Mouse (Mus musculus) CD4-positive, CD25-positive, alpha-beta regulatory T cell, adult 2 months (primary cell): Measurements from ENCODE around the gene Kat2a.
A peak's percentile ranks its signal among the peaks of the same experiment; 100 is the strongest.

Source experiments
- DNase-seq: peaks from one replicate; pipeline ENCODE4 v3.0.0-alpha.2; 2012; ENCODE audit warnings: low read depth, low spot score

Kat2a gene

DNA sequence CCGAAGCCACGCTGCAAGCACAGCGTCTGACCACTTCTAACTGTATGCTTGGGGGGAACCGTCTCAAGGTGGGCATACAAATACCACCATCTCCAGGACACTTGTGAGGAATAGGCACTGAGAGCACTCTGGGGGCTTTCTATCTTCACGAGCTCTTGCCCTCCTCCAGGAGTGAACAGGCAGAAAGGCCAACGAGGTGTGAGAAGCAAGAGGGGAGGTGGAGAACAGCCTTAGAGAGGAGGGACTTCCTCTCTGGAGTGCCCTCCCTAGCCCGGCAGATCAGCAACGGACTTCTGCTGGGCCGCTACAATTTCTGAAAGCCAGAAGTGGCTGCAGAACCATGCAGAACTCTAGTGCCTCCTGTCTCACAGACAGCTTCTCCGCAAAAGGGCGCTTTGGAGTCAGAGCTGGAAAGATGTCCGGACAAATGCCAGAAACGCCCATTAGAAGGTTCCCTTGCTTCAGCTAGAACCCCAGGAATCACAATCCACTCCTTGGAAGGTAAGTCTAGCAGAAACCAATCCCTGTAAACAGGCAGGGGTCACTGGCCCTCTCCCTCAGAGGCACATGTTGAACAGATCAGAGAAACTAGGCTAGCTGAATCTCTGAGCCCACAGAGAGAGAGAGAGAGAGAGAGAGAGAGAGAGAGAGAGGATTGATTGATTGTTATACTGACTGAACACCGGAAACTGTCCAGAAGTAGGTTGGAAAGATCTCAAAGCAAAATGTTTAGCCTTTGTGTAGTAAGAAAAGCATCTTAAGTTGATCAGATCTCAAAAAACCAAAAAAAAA, 23.9 kb upstream of the Kat2a start:
- peak; percentile 38 for DNase-seq

DNA sequence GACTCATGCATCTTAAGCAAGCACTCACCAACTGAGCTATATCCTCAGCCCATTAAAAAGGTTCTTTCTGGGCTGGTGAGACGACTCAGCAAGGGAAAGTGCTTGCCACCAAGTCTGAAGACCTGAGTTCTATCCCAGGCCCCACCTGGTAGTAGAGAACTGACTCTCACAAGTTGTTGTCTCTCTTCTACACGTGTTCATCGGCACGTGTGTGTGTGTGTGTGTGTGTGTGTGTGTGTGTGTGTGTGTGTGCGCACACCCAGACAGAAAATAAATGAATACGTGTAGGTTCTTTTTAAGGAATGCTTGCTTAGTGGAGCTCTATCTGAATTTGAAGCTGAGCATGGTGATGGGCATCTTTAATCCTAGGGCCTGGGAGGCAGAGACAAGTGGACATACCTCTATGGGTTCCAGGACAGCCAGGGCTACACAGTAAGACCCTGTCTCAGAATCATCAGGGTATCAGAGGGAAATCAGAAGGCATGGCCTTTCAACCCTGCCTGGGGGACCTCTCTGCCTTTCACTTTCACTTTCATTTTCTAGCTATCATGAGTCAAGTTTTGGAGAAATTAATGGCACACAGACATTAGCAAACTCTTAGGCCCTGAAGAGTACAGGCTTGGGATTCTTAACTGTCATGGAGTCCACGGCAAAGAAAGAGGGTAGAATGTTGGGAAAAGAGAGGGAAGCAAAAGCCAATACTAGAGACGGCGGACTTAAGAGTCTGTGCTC, 23.0 kb upstream of the Kat2a start:
- DNase-seq: peak; percentile 60

- no peak for DNase-seq
Measured at GRCm38 (mm10) chr11:100730477-100731205, 18.4 kb upstream of the Kat2a start.

DNA sequence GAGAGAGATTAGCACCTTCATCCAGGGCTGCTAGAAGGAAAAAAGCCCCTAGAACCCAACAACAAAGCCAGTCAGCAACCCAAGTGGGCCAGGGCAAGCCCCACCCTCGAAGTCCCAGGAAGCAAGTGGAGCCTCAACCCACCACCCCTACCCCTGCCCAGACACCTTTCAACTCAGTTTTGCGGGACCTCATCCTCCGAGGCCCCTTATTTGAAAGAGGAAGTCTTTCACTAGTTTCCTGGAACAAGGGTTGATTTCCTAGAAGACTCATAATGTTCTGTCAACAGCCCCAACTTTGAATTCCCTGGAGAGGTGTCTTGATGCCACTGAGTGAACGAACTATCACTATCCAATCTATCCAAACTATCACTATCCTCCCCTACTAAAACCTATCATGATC, 17.7 kb upstream of the Kat2a start:
- DNase-seq: peak; percentile 35

DNA sequence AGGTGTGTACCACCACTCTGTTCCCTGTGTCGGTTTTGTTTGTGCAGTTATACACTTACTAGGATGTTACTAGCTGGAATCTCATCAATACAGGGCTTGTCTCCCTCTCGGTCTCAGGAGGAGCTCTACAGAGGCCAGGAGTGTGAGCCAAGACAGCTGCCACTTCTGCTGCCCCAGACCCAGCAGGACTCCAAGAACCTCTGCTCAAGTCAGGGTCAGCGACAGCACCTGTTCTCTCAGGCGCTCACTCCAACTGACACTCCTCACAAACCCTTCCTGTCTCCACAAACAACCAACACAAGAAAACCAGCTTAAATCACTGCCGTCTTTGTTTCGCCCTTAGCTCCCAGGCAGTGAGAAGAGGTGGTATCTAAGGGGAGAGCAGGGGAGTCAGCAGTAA, 16.3 kb upstream of the Kat2a start:
- DNase-seq: no peak

GRCm38 (mm10) chr11:100727201-100727600, 14.9 kb upstream of the Kat2a start:
- DNase-seq: no peak

DNA sequence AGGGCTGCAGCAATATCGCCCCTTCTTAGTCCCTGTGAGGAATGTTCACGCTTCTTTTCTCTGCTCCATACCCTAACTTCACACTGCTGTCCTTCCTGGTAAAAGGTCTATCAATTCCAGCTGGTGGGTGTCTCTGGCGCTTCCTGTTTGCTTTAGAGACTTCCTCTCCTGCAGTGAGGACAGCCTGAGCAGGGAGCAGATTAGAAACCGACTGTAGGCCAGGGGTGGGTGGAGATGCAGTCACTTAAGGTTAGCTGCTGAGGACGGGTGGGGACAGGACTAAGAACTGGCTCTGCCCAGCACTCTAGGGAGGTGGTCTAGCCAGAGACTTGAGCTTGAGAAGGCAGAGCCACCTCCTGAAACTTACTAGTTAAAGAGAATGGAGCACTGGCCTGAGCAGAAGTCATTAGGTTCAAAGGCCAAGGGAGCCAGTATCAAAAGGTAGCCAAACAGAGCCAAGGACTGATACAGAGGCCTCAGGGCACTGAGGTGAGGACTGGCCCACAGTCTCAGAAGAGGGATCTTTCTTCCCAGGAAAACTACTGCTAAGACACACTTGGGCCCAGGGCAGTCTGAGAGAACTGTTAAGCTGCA, 12.8 kb upstream of the Kat2a start:
- no peak for DNase-seq

DNA sequence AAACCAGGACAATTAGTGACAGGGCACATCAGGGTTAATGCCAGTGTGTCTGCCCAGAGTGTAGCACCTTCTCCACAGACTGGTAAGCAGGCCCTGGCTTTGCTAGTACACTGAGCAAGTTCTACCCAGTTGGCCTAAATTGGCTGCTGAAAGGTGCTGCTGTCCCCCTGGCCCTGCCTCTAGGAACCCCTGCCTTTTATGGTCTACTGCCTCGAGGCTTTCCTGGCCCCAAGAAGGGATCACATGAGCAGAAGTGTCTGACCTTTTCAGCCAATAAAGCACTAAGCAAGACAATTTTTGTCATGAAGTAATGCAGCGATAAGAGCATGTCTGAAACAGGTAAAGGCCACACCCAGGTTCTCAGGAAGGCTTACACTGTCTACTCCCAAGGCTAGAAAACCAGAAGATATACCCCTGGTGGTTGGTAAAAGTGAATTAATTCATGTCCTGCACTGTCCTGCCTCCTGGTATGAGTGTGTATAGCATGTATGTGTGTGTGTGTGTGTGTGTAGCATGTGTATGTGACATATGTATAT, 10.3 kb upstream of the Kat2a start:
- no peak for DNase-seq

GRCm38 (mm10) chr11:100721776-100722492, 9.7 kb upstream of the Kat2a start:
- no peak for DNase-seq

DNA sequence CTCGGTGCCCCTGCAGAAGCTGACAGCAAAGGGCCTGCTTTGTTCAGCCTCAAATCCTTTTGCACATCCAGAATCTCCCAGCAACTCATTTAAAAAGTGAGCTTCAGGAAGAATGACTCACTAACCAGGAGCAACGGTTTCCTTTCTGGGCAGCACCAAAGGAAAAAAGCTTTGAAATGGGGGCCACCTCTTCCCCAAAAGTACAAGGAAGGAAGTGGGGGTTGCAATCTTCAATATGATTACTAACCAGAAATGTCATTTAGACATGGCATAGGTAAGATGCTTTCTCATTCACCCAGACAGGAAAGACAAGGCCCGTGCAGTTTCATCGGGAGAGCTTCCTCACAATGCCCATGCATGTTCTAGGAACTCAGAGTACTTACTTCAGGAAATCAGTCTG, 9.0 kb upstream of the Kat2a start:
- no peak for DNase-seq

DNA sequence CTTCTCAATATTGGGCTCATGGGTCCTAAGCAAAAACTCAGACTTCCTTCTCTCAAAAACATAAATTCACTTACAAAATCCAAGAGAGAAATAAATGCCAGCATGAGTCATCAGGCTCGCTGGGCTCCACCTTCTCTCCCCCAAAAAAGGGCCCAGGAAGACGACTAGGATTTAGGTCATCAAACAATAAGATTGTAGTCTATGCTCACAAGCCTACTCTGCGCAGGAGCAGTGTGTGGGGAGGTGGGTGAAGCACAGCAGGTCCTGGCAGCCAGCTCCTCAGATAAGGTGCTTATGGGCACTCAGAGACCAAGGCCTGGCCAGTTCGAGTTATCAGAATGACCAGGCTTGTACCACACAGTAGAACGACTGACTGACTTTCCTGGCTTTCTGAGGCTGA, 8.1 kb upstream of the Kat2a start:
- DNase-seq: no peak

GRCm38 (mm10) chr11:100719893-100720292, 7.6 kb upstream of the Kat2a start:
- no peak for DNase-seq

- no peak for DNase-seq
Measured at GRCm38 (mm10) chr11:100719312-100719711, 7.0 kb upstream of the Kat2a start.

DNA sequence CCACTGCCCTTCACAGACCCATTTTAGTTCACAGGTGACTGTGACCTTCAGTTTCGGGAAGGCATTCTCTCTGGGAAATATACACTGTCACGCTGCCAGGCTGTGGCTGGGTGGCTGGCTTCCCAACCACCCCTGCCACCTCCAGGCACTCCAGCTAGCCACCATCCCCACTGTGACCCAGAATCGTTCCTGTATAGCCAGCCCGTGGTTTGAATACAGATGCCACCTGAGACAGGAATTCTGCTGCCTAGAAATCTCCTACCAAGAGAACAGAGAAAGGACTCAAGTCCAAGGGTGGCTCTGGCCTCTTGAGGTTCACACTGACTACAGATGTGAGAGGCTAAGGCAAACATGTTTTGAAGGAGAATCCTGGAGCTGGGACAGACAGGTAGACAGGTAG, 6.6 kb upstream of the Kat2a start:
- no peak for DNase-seq

DNA sequence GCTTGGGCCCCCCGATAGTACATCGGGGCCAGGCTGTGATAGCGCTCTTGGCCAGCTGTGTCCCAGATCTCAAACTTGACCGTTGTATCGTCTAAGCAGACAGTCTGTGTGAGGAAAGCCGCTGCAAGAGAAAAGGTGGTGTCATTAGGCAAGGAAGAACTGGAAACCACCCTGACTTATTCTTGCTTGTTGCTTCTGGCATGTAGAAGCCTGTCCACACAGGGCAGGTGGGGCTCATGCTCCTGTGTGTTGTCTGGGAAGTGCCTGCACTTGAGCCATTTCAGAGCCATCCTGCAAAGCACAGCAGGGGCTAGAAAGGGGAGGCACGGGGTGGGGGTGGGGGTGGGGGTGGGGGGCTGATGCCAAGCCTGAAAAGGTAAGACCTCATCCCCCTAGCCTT, 6.2 kb upstream of the Kat2a start:
- no peak for DNase-seq

DNA sequence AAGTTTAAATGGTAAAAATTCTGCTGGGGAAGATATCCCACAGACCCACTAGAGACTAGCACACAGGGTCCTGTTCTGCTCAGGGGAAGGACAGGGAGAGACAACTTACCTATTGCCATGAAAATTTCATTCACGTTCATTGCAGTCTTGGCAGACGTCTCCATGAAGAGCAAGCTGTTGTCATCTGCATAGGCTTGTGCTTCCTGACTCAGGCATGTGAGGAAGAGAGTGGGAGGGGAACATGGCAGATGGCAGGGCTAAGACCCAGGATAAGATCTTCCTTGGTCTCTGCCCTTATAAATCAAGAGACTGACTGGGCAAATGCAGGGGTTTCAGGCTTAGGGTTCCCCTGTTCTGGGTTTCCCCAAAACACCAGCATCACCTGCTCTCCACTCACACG, 4.4 kb upstream of the Kat2a start:
- DNase-seq: no peak

- DNase-seq: no peak
Measured at GRCm38 (mm10) chr11:100714948-100715347, 2.7 kb upstream of the Kat2a start.

- DNase-seq: peak; percentile 85
Measured at GRCm38 (mm10) chr11:100714534-100714915, 2.3 kb upstream of the Kat2a start.

GRCm38 (mm10) chr11:100713735-100714533, 1.7 kb upstream of the Kat2a start, which contains the start of gene Hspb9:
Hspb9 (plus strand) TSS chr11:100713850.
- DNase-seq: peak; percentile 87

DNA sequence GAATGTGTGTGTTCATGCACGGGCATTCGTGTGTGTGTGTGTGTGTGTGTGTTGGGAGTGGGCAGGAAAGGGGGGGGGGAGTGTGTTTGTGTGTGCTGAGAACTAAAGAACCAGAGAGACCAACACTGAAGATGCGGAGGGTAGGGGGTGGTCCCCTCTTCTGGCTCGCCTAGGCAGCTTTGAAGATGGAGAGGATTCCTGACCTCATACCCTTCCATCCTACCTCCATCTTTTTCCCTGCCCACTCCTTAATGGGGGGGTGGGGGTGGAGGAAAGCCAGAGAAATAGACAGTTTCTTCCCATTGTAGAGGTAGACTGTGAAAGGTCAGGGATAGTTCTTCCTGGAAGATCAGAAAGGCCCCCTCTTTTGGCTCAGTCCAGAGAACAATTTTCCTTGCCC, 909 bp upstream of the Kat2a start:
- no peak for DNase-seq
